Mouse (Mus musculus) thymus, postnatal 4 days (tissue): Measurements from ENCODE around the gene Pip5k1b.

Experiments
- DNase-seq: peaks from one replicate; pipeline ENCODE4 v3.0.0; 2021

Pip5k1b gene

DNA sequence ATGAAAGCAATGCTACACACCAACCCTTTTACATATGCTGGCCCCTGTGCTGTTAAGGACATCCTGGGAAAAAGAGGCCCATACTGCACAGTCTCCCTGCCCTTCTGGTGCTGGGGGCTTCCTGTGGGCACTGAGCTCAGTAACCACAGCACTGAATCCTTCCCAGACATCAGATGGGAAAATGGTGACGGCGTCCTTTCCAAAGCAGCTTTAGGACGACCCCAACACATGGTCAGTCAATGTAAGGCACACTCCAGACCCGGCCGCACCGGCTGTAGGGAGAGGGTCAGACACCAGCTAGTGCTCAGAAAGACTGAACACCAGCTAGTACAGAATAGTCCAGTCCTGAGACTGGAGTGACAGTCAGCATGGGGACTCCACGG, 13.4 kb downstream of the Pip5k1b start:
- DNase-seq, result no peak

- DNase-seq, result no peak
These were observed 13.9 kb downstream of the Pip5k1b start for GRCm38 (mm10) chr19:24541669-24542292.

DNA sequence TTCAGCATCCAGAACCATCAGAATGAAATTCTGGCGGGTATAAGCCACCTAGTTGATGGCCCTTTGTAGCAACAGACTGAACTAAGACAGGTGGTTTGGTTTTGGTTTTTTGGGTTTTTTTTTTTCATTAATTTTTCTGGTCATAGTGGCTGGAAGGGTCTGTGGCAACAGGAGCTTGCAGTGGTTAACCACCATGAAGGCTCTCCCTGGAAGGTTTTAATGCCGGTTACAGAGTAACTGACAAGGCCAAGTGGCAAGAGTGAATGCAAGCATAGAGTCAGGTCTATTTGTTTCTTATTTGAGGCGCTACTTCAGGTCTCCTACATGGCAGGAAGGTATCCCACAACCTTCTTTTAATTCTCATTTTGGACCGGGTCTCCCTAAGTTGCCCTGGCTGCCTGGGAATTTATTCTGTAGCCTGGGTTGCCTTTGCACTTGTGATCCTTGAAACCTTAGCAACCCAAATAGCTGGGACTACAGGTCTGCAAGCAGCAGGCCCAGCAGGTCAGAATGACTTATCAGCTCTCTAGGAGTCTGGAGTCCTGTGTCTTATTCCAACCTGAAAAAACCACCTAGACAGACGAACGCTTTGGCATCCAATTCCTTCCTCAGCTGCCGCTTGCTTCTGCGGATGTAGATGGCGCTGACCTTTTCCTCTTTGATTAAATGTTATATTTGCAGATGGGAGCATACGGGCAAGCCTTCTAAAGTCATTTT, 14.6 kb downstream of the Pip5k1b start:
- DNase-seq, result no peak

DNA sequence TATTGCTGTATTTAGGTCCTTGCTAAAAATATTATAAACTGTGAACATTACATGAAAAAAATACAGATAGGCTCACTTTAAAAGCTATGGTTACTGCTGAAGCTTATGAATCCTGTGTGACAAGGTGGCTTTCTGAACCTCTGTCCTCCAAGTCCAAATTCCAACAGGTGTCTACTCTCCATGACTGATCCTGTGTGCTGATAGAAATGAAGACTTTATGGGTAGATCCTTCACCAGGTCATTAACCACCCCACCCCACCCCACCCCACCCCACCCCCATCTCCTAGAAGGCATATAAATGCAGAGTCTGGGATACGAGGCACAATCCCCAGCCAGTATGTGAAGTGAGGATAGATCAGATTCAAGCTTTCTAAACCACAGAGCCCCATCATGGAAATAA, 16.6 kb downstream of the Pip5k1b start:
- no peak for DNase-seq

DNA sequence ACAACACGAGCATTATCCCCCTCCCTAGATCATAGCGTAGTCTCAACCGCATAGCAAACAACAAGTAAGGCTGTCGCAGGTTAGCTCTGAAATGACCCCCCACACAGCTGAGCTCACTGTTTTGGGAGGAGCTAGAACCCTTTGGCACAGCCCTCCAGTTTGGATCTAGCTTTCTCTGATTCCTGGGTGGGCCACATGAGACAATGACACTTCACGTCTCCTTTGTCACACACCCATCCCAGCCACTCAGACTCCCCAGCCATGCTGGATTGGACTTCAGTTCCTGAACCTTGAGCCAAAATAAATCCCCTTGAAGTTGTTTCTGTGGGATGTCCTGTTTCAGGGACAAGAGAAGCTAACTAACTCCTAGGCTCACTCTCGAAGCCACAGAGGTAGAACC, 17.5 kb downstream of the Pip5k1b start:
- DNase-seq, result no peak

DNA sequence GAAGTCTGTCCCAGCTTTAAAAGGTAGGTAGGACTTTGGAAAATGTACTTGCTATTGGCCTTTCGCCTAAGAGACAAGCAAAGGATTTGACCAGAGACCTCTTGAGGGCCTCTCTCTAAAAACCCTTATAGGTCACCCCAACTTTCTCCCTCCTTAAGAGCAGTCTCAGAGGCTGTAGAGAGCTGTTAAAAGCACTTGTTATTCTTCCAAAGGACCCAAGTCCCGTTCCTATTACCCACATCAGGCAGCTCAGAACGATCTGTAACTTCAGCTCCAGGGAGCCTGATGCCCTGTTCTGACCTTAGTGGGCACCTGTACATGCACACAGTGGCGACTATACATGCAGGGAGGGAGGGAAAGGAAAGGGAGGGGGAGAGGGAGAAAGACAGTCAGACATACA, 18.0 kb downstream of the Pip5k1b start:
- no peak for DNase-seq

DNA sequence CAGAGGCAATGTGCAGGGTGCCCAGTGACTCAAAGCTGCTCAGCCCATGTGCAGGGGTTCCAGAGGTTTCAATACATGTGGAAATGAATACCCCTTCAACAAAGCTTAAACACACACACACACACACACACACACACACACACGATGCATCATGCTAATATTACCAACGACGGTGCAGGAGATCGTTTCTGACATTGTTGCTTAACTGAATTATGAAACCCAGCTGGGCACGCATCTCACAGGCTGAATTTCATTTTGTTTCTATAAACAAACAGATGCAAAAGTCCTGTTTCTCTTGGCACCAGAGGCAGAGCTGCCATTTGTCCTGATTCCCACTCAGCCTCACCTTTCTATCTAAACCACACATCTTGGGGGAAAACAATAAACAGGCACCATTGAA, 18.8 kb downstream of the Pip5k1b start:
- no peak for DNase-seq

DNA sequence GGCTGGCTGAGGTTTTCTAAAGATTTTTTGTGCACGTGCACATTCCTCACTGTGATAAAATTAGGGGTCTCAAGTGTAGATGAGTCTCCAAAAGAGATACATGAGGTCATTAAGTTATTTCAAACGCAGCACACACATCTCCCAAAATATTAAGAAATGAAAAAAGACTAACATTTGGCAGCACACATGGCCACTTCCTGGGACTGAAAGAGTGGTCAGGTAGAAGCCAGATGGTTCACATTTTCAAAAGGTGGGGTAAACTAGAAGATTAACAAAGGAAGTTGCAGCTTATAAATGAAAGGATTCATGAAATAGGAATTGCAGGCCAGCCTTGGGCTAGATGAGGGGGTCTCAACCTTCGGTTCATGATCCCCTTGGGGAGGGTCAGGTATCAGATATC, 19.4 kb downstream of the Pip5k1b start:
- DNase-seq, result no peak

- no peak for DNase-seq
These were observed 20.5 kb downstream of the Pip5k1b start for GRCm38 (mm10) chr19:24535161-24535560.

- DNase-seq, result no peak
These were observed 20.9 kb downstream of the Pip5k1b start for GRCm38 (mm10) chr19:24534733-24535132.

DNA sequence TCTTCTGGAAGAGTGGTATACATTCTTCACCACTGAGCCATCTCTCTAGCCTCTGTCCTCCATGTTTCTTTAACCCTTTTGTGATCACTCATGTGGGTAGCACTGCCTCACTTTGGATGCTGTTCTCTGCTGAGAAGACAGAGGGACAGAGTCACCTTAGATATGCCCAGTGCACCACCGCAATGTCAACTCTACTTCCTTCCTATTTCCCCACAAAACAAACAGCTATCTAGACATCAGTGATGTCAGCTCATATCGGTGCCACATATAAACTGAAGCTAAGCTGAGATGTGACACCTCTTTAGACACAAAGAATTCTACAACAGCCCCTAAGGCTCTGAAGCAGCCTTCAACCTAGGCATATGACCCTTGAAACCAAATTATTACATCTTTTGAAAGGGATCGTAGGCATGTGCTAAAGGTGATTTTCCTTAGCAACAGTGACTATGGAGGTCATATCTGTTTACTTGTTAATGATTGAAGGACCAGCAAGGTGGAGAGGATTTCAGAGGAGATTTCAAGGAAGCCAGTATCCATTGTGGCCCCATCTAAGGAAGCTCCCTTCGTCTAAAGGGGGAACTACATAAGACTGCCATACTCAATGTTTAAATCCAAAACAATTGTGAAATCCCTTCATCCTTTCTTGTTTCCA, 26.6 kb downstream of the Pip5k1b start:
- DNase-seq, result no peak

- no peak for DNase-seq
These were observed 27.4 kb downstream of the Pip5k1b start for GRCm38 (mm10) chr19:24528129-24528730.

GRCm38 (mm10) chr19:24527613-24527948, 28.1 kb downstream of the Pip5k1b start:
- DNase-seq, result no peak

GRCm38 (mm10) chr19:24526731-24527612, 28.7 kb downstream of the Pip5k1b start:
- peak; percentile 46 for DNase-seq

- no peak for DNase-seq
These were observed 32.0 kb downstream of the Pip5k1b start for GRCm38 (mm10) chr19:24523476-24524313.

DNA sequence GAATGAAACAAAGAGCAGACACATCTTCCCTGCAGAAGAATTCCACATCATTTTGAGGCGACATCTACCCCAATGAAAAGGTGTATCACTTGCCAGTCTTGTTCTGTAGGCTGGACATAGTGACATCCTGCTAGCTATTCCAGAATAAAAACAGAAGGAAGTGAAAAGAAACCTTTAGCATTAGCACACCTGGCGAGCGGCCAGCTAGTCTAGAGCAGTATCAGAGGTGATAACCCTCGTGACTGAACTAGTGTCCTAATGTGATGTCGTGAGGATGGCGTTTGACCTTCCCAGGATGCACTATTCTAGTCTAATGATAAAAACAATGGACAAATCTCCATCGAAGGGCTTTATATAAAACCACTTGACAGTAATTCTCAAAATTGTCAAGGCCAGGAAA, 33.7 kb downstream of the Pip5k1b start:
- no peak for DNase-seq

DNA sequence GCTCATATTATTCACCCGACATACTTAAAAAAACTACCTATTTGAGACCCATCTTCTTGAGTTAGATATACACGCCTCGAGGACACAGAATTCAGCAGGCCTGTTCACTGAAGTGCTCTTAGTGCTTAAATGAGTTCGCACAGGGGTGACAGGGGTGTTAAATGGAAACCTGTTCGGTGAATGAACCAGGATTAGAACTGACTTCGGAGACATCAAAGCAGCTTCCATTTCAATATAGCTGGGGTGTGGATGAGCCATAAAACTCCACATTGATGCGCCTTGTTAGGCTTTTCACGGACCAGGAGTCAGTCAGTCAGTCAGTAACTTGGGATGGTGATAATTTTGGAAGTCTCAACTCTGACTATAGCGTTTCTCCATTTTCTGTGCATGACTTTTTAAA, 34.5 kb downstream of the Pip5k1b start:
- DNase-seq, result no peak

DNA sequence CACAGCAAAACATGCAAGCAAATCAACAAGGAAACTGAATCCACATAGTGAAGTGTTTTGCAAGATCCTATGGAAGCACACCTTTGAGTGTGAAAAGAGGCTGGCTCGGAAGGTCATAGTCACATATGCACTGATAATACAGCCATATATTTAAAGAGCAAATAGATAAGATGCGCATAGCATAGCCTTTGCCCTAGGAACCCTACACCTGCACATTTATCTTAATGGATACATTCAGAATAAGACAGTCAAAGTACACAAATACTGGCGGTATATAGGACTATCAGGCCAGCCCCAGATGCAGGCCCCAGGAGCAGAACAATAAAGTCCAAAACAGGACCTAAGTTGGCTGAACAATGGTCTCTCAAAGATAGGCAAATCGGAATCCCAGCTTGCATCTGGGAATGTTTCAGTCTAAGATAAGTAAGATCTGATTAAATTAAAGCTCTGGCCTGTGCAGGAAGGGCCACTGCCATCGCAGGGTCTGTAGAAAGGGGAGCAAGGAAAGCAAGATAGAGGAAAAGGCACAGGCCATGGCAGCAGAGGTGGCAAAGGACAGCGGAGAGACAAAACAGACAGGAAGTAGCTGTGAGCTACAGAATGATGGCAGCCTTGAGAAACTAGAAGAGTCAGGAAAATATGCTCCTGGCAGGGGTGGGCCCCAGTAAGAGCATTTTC, 35.8 kb downstream of the Pip5k1b start:
- DNase-seq, result no peak

DNA sequence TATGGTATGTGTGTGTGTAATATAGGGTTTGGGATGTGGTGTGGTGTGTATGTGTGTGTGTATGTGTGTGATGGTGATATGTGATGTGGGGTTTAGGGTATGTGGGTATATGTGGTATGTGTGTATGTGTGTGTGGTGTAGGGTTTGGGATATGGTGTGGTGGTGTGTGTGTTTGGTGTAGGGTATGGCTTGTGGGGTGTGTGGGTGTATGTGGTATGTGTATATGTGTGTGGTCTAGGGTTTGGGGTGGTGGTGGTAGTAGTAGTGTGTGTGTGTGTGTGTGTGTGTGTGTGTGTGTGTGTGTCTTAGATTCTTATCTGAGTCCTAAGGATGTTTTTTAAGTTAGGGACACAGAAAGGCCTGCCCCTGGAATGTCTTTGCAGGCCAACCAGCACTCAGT, 37.3 kb downstream of the Pip5k1b start:
- DNase-seq, result no peak

DNA sequence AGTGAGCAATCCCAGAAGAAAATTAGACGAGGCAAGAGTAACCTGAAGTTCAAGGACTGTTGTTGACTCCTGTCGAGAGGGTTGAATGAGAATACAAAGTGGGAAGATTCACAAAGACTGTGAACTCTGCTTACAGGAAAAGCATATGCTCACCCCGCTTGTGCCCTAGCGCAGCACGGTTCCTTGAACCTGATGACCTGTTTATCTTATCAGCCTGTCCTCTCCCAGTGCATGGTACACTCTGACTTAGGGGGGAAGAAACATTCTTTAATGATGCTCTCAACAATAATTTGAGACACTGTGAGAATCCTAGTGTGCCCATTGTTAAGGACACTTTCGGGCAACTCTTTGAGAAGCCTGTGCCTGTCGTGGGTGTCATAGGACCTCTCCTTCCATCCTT, 38.6 kb downstream of the Pip5k1b start:
- no peak for DNase-seq

- DNase-seq, result no peak
These were observed 39.7 kb downstream of the Pip5k1b start for GRCm38 (mm10) chr19:24515941-24516340.
